Mouse (Mus musculus) thymus, postnatal 25 days (tissue): Measurements from ENCODE around the gene Gm20388.
"Not testable (repeated sequence)": the region's sequence is repeated elsewhere in the genome, so short reads cannot be mapped to it uniquely, and the experiment has no call there.

Source experiments
- DNase-seq: peaks from one replicate; pipeline ENCODE4 v3.0.0; 2022

The Gm20388 gene

DNA sequence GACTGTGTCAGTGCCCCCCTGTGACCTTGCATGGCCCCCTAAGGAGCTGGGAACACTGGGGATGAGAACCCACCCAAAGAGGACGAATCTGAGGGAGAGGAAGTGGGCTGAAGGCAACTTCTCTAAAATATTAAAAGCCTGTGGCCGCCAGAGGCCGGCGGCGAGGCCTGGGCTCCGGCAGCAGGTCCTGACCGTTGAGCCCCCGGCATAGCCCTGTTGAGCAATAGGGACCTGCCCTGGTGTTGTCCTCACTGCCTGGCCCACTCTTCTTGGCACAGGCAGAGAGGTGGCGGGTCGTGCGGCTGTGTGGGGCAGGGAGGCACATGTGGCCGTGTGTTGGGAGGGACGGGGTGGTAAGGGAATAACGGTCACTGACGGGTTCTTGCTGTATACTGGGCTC lies 882.1 kb downstream of the Gm20388 start:
- DNase-seq: no peak

DNA sequence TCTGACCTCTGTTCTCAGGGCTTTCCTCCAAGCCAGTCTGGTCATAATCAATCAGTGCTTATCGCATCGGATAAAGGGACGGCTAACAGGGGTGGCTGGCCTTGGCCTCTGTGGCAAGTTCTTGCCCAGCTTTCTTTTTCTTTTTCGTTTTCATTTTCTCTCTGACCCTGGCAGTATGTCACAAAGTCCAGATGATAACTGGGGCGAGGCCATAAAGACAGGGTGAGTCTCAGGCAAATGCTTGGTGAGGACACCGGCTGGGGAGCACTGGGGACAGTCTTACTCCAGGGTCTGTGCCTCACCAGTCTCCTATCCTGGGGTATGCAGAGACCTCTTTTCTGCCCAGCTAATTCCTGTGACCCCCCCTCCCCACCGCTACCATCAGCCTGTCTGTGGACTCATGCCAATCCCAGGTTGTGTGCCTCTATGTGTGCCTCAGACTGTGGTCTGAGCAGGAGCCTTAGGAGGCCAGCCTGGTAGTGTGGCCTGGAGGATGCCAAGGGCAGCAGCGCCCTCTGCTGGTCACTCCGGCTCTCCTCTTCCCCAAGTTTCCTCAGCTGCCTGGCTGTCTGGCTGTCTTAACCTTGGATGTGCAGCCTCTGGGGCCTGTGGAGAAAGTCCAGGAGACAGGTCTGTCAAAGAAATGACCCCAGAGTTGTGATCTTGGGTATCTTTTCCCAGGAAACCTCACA lies 885.4 kb downstream of the Gm20388 start:
- peak; percentile 83 for DNase-seq

GRCm38 (mm10) chr8:120797019-120797727 lies 886.5 kb downstream of the Gm20388 start:
- no peak for DNase-seq

- DNase-seq: peak; percentile 69
Observed at GRCm38 (mm10) chr8:120800308-120800865, 889.7 kb downstream of the Gm20388 start.

DNA sequence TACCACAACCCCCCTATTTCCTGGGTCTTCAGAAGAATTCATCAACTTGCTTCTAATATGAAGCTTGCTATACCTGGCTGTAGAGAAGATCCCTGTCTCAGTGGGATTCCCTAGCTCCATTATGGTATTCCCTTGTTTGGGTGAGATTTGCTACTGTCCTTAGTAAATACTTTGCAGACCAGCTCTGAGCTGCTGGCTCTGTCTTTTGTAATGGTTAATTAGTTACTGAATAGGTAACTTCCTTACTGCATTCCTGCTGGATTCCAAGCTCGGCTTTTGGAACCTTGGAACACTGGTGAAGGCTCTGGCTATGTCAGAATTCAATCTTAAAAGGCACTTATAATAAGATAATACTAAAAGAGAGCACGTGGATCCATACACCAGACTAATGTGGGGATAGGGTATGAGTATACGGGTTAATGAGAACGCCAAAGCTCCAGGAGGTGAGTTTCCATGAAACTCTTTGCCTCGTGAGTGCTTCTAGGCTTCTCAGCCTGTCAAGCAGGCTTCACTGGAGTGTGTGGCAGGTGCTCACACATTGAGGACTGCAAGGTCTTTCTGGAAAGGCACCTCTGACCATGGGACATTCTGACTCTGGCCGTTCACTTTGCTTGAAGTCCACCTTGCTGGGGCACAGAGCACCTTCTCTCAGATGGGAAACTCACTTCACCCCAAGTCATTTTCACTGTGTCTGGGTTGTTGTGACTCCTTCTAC lies 893.2 kb downstream of the Gm20388 start:
- not testable (repeated sequence) for DNase-seq

DNA sequence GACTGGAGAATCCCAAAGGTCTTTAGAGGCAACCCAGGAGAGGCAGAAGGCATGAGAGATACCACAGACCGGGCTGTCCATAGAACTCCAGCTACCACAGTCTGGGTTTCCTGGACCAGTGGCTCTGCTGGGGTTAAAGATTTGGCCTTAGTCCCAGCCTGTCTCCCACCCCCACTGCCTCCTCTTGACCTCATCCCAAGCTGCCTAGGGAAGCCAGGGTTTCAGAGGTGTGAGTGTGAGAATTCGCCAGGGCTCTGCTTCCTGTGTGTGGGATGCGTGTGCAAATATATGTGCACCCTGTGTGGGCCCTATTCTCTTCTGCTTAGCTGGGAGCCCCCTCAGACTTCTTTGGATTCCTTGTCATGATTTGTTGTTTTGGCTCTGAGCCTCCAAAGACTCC lies 894.1 kb downstream of the Gm20388 start:
- no peak for DNase-seq

DNA sequence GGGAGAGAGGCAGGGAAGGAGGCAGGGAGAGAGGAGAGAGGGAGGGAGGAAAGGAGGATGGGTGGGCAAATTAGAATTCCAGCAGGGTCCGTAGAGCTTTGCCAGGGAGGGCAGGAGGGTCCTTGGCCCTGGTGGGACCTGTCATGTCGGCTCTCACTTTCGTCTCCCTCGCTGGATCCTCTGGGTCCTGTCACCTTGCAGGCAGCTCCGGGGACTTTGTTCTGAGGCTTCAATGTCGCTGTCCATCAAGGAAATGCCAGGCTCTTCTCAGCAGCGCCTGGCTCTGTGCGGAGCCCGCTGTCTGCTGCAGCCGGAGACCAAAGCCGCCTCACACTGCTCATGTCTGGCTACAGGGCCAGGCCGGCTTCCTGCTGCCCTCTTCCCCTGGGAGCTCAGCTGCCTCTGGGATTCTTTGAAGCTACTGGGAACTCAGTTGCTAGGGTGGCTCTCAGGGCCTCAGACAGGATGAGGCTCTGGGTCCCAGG lies 896.2 kb downstream of the Gm20388 start:
- DNase-seq: no peak

DNA sequence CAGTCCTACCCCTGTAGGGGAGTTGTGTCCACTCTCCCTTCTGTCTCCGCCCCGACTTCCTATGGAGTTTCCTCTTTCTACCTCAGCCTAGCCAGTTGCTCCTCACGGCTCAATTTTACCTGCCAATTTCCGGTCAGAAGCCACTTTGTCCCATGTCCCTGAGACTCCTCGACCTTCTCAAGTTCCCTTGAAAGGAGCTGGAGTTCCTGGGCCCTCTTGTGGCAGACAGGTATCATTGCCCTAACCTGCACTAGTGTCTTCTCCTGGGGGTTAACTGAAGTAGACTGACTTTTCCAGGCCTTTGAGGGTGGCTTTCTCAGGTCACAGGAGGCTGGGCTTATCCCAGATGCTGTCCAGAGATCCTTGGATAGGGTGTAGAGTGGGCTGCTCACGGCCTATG lies 897.1 kb downstream of the Gm20388 start:
- no peak for DNase-seq

DNA sequence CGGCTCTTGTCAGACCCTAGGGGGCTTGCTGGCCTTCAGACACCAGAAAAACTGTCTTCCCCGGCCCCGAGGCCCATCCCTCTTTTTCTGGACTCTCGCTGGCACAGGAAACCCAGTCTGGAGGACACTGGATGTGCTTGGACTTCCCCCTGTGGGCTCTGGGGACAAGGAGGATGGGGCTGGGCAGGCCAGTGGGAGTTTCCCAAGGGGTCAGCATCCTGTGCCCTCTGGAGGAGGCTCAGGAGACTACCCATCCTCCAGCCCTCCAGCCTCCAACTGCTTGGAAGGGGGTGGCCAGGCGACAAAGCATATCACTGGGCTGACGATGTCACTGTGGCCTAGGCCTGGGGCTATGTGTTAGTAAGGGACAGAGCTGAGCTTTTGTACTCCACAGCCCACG lies 898.4 kb downstream of the Gm20388 start:
- no peak for DNase-seq

DNA sequence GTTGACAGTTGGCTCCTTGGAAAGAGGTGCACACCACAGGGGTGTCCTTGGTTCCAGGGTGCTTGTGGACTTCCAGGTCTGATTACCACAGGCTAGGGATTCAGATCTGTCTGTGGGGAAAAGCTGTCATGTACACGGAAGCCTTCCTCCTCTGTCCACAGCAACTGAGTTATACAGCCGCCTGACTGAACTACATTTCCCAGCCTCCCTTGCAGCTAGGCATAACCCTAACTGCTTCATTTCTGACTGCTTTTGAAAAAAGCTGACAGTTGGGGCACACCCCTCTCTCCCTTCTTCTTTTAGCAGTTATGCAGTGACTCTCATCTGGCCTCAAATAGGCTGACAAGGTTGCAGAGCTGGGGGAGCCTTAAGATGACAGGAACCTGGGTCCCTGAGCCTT lies 901.3 kb downstream of the Gm20388 start:
- DNase-seq: no peak

DNA sequence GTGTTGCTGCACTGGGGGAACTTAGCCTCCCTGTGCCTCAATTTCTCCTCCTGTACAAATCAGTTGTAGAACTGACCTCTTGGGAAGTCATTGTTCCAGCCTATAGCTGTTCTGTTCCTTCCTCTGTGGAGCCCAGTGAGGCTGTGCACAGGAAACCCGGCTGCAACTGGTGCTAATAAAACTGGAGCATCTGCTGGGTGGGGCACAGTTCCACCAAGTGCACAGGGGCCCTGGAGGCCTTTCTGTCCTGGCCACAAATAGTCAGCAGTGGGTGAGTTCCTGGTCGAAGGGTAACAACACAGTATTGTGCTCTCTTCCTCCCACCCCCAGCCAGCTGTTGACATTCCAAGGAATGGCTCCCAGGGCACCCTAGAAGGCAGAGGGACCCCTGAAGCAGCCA lies 902.4 kb downstream of the Gm20388 start:
- DNase-seq: no peak

- DNase-seq: no peak
Observed at GRCm38 (mm10) chr8:120813839-120814238, 903.2 kb downstream of the Gm20388 start.

GRCm38 (mm10) chr8:120816371-120816770 lies 905.7 kb downstream of the Gm20388 start:
- no peak for DNase-seq

DNA sequence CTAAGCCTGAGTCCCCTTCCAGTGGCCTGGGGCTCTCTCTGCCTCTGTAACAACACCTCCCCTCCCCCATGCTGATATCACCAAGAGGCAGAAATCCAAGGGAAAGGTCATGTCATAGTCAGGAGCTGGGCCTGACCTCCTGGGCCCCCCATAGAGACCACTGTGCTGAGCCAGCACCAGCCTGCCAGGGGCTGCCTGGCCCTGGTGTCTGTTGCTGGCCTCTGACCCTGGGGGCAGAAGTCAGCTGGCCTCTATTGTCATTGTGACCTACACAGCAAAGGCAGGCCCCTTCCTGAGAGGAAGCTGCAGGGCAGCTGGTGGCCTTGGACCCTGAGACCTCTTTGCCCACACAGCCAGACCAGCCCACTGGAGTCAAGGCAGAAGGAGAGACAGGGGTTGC lies 909.3 kb downstream of the Gm20388 start:
- no peak for DNase-seq

GRCm38 (mm10) chr8:120821399-120822170 lies 910.9 kb downstream of the Gm20388 start:
- DNase-seq: peak; percentile 35

DNA sequence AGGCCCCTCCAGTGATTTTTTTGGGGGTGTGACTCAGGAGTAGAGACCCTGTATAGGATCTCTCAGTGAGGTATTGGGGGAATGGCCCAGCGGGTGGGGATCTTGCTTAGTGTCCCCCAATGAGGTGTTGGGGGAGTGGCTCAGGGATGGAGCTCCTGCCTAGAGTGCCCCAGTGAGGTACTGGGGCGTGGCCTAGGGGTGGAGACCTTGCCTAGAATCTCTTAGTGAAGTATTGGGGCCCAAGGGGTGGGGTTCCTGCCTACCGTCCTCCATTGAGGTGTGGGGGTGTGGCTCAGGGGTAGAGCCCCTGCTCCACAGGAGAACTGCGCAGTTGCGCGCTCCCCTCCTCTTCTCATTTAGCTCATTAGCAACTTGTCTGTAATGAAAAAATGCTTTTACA lies 912.7 kb downstream of the Gm20388 start:
- DNase-seq: no peak

DNA sequence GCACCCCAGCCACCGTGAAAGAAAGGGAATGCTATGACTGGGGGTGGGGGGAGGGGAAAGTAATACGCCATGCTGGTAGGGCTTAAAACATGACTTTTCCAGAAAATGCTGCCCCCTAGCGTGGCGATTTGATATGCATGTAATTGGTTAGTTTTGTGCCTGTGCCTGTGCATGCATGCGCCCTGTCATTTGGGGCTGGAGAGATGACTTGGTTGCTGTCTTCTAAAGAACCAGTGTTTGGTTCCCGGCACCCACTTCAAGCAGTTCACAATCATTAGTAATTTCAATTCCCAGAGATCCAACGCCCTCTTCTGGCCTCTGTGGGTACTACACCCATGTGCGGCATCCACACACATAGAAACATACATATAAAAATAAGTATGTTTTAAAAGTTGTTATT lies 913.2 kb downstream of the Gm20388 start:
- DNase-seq: no peak

GRCm38 (mm10) chr8:120824638-120825037 lies 914.0 kb downstream of the Gm20388 start:
- no peak for DNase-seq

GRCm38 (mm10) chr8:120828279-120828678 lies 917.6 kb downstream of the Gm20388 start:
- peak; percentile 75 for DNase-seq

DNA sequence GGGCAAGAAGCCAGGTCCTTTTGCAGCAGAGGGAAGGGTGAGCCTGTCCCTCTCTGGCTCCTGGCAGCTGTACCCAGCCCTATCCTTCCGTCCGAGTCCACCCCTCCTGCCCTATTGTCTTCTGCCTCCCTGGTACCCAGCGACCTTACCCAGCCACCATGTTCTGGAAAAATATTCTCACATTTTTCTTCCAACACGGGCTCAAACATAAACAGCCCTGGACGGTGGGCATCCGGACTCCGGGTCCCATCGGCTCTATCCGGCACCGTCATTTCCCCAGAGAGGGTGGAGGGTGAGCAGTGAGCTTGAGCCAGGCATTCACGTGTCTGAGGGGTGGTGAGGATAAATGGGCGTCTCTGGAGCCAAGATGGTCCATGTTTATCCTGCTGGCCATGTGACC lies 920.0 kb downstream of the Gm20388 start:
- DNase-seq: no peak

DNA sequence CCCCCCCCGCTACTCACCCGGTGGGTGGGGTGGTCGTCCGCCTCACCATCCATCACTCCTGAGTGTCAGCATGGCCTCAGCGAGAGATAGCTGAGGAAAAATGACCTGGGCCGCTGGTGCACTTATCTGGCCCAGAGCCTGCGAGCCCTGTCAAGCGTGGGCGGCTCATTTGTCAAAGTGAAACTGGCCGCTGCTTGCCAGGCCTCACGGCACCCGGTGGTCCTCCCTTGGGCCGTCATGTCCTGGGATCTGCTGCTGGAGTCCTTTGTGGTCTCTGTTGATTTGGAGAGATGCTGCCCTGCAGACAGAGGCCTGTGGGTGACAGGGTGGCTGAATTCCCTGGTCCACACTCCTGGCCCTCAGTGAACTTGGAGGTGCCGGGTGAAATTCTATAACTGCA lies 921.4 kb downstream of the Gm20388 start:
- DNase-seq: no peak

GRCm38 (mm10) chr8:120833196-120833595 lies 922.6 kb downstream of the Gm20388 start:
- DNase-seq: no peak

GRCm38 (mm10) chr8:120839031-120839430 lies 928.4 kb downstream of the Gm20388 start:
- no peak for DNase-seq
